Mouse (Mus musculus): ENCODE results near the gene Tcf12. TPM values are rescaled to one million over a fixed set of nuclear protein-coding genes. Genes with fewer than 3 reads are reported as not detected.

Gene Tcf12
- total and polyA plus RNA-seq, 2 experiments, result 18.4 to 19.2 TPM

DNA sequence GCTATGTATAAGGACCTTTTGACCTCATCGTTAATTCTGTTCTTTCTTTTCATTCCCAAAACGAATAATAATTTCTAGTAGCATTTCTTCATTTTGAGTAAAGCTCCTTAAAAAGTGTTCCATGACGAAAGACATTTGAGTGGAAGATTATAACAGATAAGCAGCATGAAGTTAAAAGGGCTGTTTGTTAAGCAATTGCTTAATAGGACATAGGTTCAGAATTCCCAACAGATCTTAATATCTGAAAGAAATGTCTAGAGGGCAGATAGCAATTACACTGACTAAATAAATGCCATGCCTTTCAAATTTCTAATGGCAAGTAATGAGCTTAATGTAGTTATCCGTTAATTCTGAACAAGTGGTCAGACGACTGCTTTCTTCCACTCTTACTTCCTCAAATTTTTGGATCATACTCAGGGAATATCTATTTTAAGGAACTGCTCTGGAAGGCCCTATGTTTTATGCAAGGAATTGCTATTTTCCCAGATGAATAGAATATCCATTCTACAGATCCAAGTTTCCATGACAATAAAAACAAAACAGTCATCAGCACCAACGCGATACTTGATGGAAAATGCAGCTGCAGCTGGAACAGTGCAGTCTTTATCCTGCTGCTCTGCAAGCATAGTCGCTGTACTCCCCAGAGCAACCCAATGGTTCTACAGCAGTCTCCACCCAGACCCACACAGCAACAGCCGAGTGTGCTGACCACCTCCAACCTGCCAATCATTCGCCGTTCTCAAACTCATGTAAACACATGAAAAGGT lies 152.2 kb downstream of the Tcf12 start:
- no peak overlapping the region for H3K9ac ChIP-seq (ENCODE audit: low read depth, low read length)
- DNase-seq (ENCODE audit: extremely low read depth, low read depth, low spot score), result peak; percentile 56
- 64% methylated on average over 11 of the region's 11 CpGs for WGBS
- H3K79me2 ChIP-seq (ENCODE audit: control insufficient read depth, insufficient read depth, low read length), result no peaks in the 10 kb centered on the region; the same call in 1 of the 2 replicates
- peaks cover 6% of the 10 kb centered on the region for H3K4me1 ChIP-seq (ENCODE audit: control insufficient read depth, insufficient read depth, low read length)
- H3K4me3 ChIP-seq (ENCODE audit: insufficient read depth, low read depth, low read length), result no peak overlapping the region
- no peaks in the 10 kb centered on the region for H3K27me3 ChIP-seq (ENCODE audit: control insufficient read depth, insufficient read depth, low read length)
- no peak for TF ChIP-seq POLR2A (IDR thresholded peaks at IDR 0.05; ENCODE audit: extremely low read depth, insufficient read depth, low read length)
- TF ChIP-seq CTCF (IDR thresholded peaks at IDR 0.05; ENCODE audit: low read depth, low read length), result no peak
- H3K27ac ChIP-seq (replicated peaks; ENCODE audit: insufficient read depth, low read depth, low read length), result no peak overlapping the region
- no peaks in the 10 kb centered on the region for H3K36me3 ChIP-seq (ENCODE audit: control insufficient read depth, insufficient read depth, low read length)

GRCm38 (mm10) chr9:71953217-71953616 lies 158.5 kb downstream of the Tcf12 start:
- Histone ChIP-seq H3K36me3 (ENCODE audit: control insufficient read depth, insufficient read depth, low read length) (no peaks in the 10 kb centered on the region), H3K9ac (ENCODE audit: low read depth, low read length) (no peak overlapping the region), H3K79me2 (ENCODE audit: control insufficient read depth, insufficient read depth, low read length) (no peaks in the 10 kb centered on the region; the same call in 1 of the 2 replicates), H3K27ac (replicated peaks; ENCODE audit: insufficient read depth, low read depth, low read length) (no peak overlapping the region), H3K4me3 (ENCODE audit: insufficient read depth, low read depth, low read length) (no peak overlapping the region), H3K4me1 (ENCODE audit: control insufficient read depth, insufficient read depth, low read length) (peaks cover 2% of the 10 kb centered on the region; the same call in 1 of the 2 replicates), H3K27me3 (ENCODE audit: control insufficient read depth, insufficient read depth, low read length) (no peaks in the 10 kb centered on the region)
- no peak for DNase-seq (ENCODE audit: extremely low read depth, low read depth, low spot score)
- TF ChIP-seq CTCF (IDR thresholded peaks at IDR 0.05; ENCODE audit: low read depth, low read length) (no peak), POLR2A (IDR thresholded peaks at IDR 0.05; ENCODE audit: extremely low read depth, insufficient read depth, low read length) (no peak)
- WGBS, result 91% methylated on average over 2 of the region's 2 CpGs

DNA sequence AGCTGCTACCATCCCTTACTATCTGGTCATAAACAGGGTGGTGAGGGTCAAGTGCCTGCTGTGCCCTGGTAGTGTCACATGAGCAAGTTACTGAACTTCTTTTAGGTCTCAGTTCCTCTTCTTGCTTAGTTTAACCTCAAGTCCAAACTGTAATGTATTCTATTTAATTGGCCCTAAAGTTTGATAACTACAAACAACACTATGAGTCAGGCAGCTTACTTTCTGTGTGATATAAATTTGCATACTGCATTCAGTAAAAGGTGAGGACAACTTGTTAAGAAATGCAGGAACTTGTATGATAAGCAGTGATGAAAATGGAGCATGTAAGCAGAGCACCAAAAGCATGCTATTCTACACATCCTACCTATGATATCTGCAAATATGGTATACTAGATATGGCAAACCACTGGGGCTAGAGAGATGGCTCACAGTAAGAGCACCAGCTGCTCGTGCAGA lies 159.0 kb downstream of the Tcf12 start:
- no peak overlapping the region for H3K4me3 ChIP-seq (ENCODE audit: insufficient read depth, low read depth, low read length)
- H3K27ac ChIP-seq (replicated peaks; ENCODE audit: insufficient read depth, low read depth, low read length), result no peak overlapping the region
- H3K27me3 ChIP-seq (ENCODE audit: control insufficient read depth, insufficient read depth, low read length), result no peaks in the 10 kb centered on the region
- 97% methylated on average over 1 of the region's 1 CpGs for WGBS
- no peak overlapping the region for H3K9ac ChIP-seq (ENCODE audit: low read depth, low read length)
- no peaks in the 10 kb centered on the region; the same call in 1 of the 2 replicates for H3K79me2 ChIP-seq (ENCODE audit: control insufficient read depth, insufficient read depth, low read length)
- no peak for DNase-seq (ENCODE audit: extremely low read depth, low read depth, low spot score)
- no peak for TF ChIP-seq CTCF (IDR thresholded peaks at IDR 0.05; ENCODE audit: low read depth, low read length)
- no peak for TF ChIP-seq POLR2A (IDR thresholded peaks at IDR 0.05; ENCODE audit: extremely low read depth, insufficient read depth, low read length)
- no peaks in the 10 kb centered on the region for H3K36me3 ChIP-seq (ENCODE audit: control insufficient read depth, insufficient read depth, low read length)
- H3K4me1 ChIP-seq (ENCODE audit: control insufficient read depth, insufficient read depth, low read length), result peaks cover 2% of the 10 kb centered on the region; the same call in 1 of the 2 replicates

GRCm38 (mm10) chr9:71951926-71952325 lies 159.7 kb downstream of the Tcf12 start:
- Histone ChIP-seq H3K4me3 (ENCODE audit: insufficient read depth, low read depth, low read length) (no peak overlapping the region), H3K79me2 (ENCODE audit: control insufficient read depth, insufficient read depth, low read length) (no peaks in the 10 kb centered on the region; the same call in 1 of the 2 replicates), H3K36me3 (ENCODE audit: control insufficient read depth, insufficient read depth, low read length) (no peaks in the 10 kb centered on the region), H3K9ac (ENCODE audit: low read depth, low read length) (no peak overlapping the region), H3K4me1 (ENCODE audit: control insufficient read depth, insufficient read depth, low read length) (peaks cover 2% of the 10 kb centered on the region; the same call in 1 of the 2 replicates), H3K27ac (replicated peaks; ENCODE audit: insufficient read depth, low read depth, low read length) (no peak overlapping the region), H3K27me3 (ENCODE audit: control insufficient read depth, insufficient read depth, low read length) (no peaks in the 10 kb centered on the region)
- DNase-seq (ENCODE audit: extremely low read depth, low read depth, low spot score), result no peak
- no peak for TF ChIP-seq CTCF (IDR thresholded peaks at IDR 0.05; ENCODE audit: low read depth, low read length)
- no peak for TF ChIP-seq POLR2A (IDR thresholded peaks at IDR 0.05; ENCODE audit: extremely low read depth, insufficient read depth, low read length)
- 92% methylated on average over 2 of the region's 2 CpGs for WGBS

GRCm38 (mm10) chr9:71951341-71951740 lies 160.3 kb downstream of the Tcf12 start:
- DNase-seq (ENCODE audit: extremely low read depth, low read depth, low spot score), result peak; percentile 27
- Histone ChIP-seq H3K27ac (replicated peaks; ENCODE audit: insufficient read depth, low read depth, low read length) (no peak overlapping the region), H3K27me3 (ENCODE audit: control insufficient read depth, insufficient read depth, low read length) (no peaks in the 10 kb centered on the region), H3K4me3 (ENCODE audit: insufficient read depth, low read depth, low read length) (no peak overlapping the region), H3K4me1 (ENCODE audit: control insufficient read depth, insufficient read depth, low read length) (no peaks in the 10 kb centered on the region; the same call in 1 of the 2 replicates), H3K9ac (ENCODE audit: low read depth, low read length) (no peak overlapping the region), H3K79me2 (ENCODE audit: control insufficient read depth, insufficient read depth, low read length) (no peaks in the 10 kb centered on the region; the same call in 1 of the 2 replicates), H3K36me3 (ENCODE audit: control insufficient read depth, insufficient read depth, low read length) (no peaks in the 10 kb centered on the region)
- no peak for TF ChIP-seq CTCF (IDR thresholded peaks at IDR 0.05; ENCODE audit: low read depth, low read length)
- WGBS, result 81% methylated on average over 4 of the region's 4 CpGs

DNA sequence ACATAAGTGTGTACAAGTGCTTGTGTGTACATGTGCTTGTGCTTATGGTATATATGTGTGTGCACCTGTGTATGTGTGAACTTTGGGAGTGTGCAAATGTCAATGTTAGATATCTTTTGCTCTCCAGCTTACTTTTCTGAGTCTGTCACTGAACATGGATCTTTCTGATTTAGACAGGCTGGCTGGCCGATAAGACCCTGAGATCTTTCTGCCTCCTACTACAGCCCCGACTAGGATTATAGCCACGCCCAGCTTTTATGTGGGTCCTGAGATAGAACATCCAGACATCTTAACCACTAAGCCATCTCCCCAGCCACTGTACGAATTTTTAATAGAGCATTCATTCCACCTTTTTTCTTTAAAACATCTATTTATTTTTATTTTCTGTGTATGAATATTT lies 166.9 kb downstream of the Tcf12 start:
- Histone ChIP-seq H3K36me3 (ENCODE audit: control insufficient read depth, insufficient read depth, low read length) (no peaks in the 10 kb centered on the region), H3K9ac (ENCODE audit: low read depth, low read length) (no peak overlapping the region), H3K4me3 (ENCODE audit: insufficient read depth, low read depth, low read length) (no peak overlapping the region), H3K27me3 (ENCODE audit: control insufficient read depth, insufficient read depth, low read length) (no peaks in the 10 kb centered on the region), H3K27ac (replicated peaks; ENCODE audit: insufficient read depth, low read depth, low read length) (no peak overlapping the region), H3K79me2 (ENCODE audit: control insufficient read depth, insufficient read depth, low read length) (no peaks in the 10 kb centered on the region; the same call in 1 of the 2 replicates), H3K4me1 (ENCODE audit: control insufficient read depth, insufficient read depth, low read length) (no peaks in the 10 kb centered on the region)
- TF ChIP-seq POLR2A (IDR thresholded peaks at IDR 0.05; ENCODE audit: extremely low read depth, insufficient read depth, low read length), result no peak
- no peak for TF ChIP-seq CTCF (IDR thresholded peaks at IDR 0.05; ENCODE audit: low read depth, low read length)
- WGBS, result 96% methylated on average over 4 of the region's 4 CpGs
- no peak for DNase-seq (ENCODE audit: extremely low read depth, low read depth, low spot score)
